Mouse (Mus musculus): ENCODE results near the gene Lmbr1l.

- peak; percentile 75 for TF ChIP-seq POLR2A (IDR thresholded peaks at IDR 0.05; ENCODE audit: insufficient read length, low read depth)
- no peak for TF ChIP-seq USF1 (IDR thresholded peaks at IDR 0.05; ENCODE audit: low read depth)
- TF ChIP-seq E2F4 (IDR thresholded peaks at IDR 0.05; ENCODE audit: insufficient read depth) = no peak
These were observed 31.5 kb upstream of the Lmbr1l start for GRCm38 (mm10) chr15:98949607-98949892.
